Mouse (Mus musculus) forebrain, embryonic 14.5 days (tissue): Measurements from ENCODE around the gene Tmem88b. TPM values are rescaled to one million over a fixed set of nuclear protein-coding genes. Genes with fewer than 3 reads are reported as not detected.
A peak's percentile ranks its signal among the peaks of the same experiment; 100 is the strongest.

Experiments
- ATAC-seq: fragments of 200-750 bp; cut with Nextera tagmentation; 2 replicates; pipeline ENCODE4 v1.8.0; 2017; ENCODE audit warnings: mild to moderate bottlenecking, moderate library complexity
- DNase-seq: peaks from one replicate; pipeline ENCODE4 v3.0.0-alpha.2; 2015; ENCODE audit warnings: low spot score
- H3K27ac ChIP-seq: fragments of 300-500 bp; sonication (generic); 2 replicates; pipeline ENCODE4 v1.5.1; 2014; ENCODE audit warnings: low read depth, mild to moderate bottlenecking, control low read depth, low read length, moderate library complexity
- H3K27me3 ChIP-seq: fragments of 300-500 bp; sonication (generic); replicated peaks from 2 replicates; pipeline ENCODE4 v1.6.1; 2014; ENCODE audit warnings: low read length, control low read depth, mixed read lengths; ENCODE audit not compliant: control insufficient read depth, insufficient read depth
- H3K36me3 ChIP-seq: fragments of 300-500 bp; sonication (generic); 2 replicates; pipeline ENCODE4 v1.6.1; 2014; ENCODE audit warnings: low read length, control low read depth; ENCODE audit not compliant: control insufficient read depth, insufficient read depth
- H3K4me1 ChIP-seq: fragments of 300-500 bp; sonication (generic); 2 replicates; pipeline ENCODE4 v1.6.1; 2014; ENCODE audit warnings: antibody characterized with exemption, low read length, control low read depth; ENCODE audit not compliant: control insufficient read depth, insufficient read depth
- H3K4me2 ChIP-seq: fragments of 300-500 bp; sonication (generic); 2 replicates; pipeline ENCODE4 v1.6.1; 2014; ENCODE audit warnings: mild to moderate bottlenecking, control low read depth, low read length
- H3K4me3 ChIP-seq: fragments of 300-500 bp; sonication (generic); 2 replicates; pipeline ENCODE4 v1.5.1; 2014; ENCODE audit warnings: low read depth, low read length, control low read depth
- H3K9ac ChIP-seq: fragments of 300-500 bp; sonication (generic); 2 replicates; pipeline ENCODE4 v1.6.1; 2014; ENCODE audit warnings: mild to moderate bottlenecking, low read length, control low read depth, moderate library complexity
- H3K9me3 ChIP-seq: fragments of 300-500 bp; sonication (generic); replicated peaks from 2 replicates; pipeline ENCODE4 v1.6.1; 2016; ENCODE audit warnings: low read length, control low read depth, mixed read lengths; ENCODE audit not compliant: control insufficient read depth
- WGBS: fragments of 180-500 bp; shearing (Covaris S2); extraction: QIAGEN DNeasy Blood & Tissue Kit; methylation state at CpG from one replicate; pipeline ENCODE4 v1.1.7; 2014; 5-methylcytosine and 5-hydroxymethylcytosine counted together
- polyA plus RNA-seq: library from polyadenylated mRNA; unstranded; fragments of >200 nt; fragmentation: Nextera tagmentation; extraction: Ambion mirVana; gene quantifications from 2 replicates; pipeline ENCODE4 v1.2.1, GENCODE M21; 2014

Tmem88b gene
- polyA plus RNA-seq, 1 experiment from 2014 or later, result 0.25 TPM

GRCm38 (mm10) chr4:155773335-155774078 is 12.2 kb downstream of the Tmem88b start:
- ATAC-seq (no peak), DNase-seq (no peak)
- H3K36me3 ChIP-seq, result no peaks in the 10 kb centered on the region
- peaks cover 4% of the 10 kb centered on the region; the same call in 1 of the 2 replicates for H3K27me3 ChIP-seq
- no peak overlapping the region for H3K9ac ChIP-seq
- H3K4me1 ChIP-seq, result peaks cover 7% of the 10 kb centered on the region
- no peaks in the 10 kb centered on the region for H3K9me3 ChIP-seq
- peak overlapping the region; percentile 56 for H3K4me2 ChIP-seq
- 41% methylated on average over 5 of the region's 5 CpGs for WGBS
- H3K4me3 ChIP-seq, result peak overlapping the region; percentile 32; the same call in 1 of the 2 replicates
- H3K27ac ChIP-seq, result no peak overlapping the region

- no peak for ATAC-seq
- Histone ChIP-seq H3K27me3 (peaks cover 4% of the 10 kb centered on the region; the same call in 1 of the 2 replicates), H3K27ac (no peak overlapping the region), H3K9me3 (no peaks in the 10 kb centered on the region), H3K36me3 (no peaks in the 10 kb centered on the region), H3K4me3 (no peak overlapping the region), H3K4me1 (peaks cover 7% of the 10 kb centered on the region), H3K4me2 (peak overlapping the region; percentile 3; the same call in 1 of the 2 replicates), H3K9ac (no peak overlapping the region)
- WGBS, result 85% methylated on average over 13 of the region's 13 CpGs
- no peak for DNase-seq
Measured at GRCm38 (mm10) chr4:155772786-155773185, 12.9 kb downstream of the Tmem88b start.

GRCm38 (mm10) chr4:155771706-155772105 is 14.0 kb downstream of the Tmem88b start:
- no peaks in the 10 kb centered on the region for H3K36me3 ChIP-seq
- no peaks in the 10 kb centered on the region for H3K9me3 ChIP-seq
- no peak overlapping the region for H3K4me3 ChIP-seq
- ATAC-seq (no peak), DNase-seq (no peak)
- H3K4me2 ChIP-seq, result no peak overlapping the region
- H3K9ac ChIP-seq, result no peak overlapping the region
- H3K27ac ChIP-seq, result no peak overlapping the region
- peaks cover 4% of the 10 kb centered on the region; the same call in 1 of the 2 replicates for H3K27me3 ChIP-seq
- WGBS, result 91% methylated on average over 2 of the region's 2 CpGs
- peaks cover 7% of the 10 kb centered on the region for H3K4me1 ChIP-seq

- no peaks in the 10 kb centered on the region for H3K36me3 ChIP-seq
- peak overlapping the region; percentile 69 for H3K4me2 ChIP-seq
- DNase-seq, result no peak
- no peaks in the 10 kb centered on the region for H3K9me3 ChIP-seq
- H3K4me1 ChIP-seq, result peaks cover 7% of the 10 kb centered on the region
- WGBS, result 44% methylated on average over 24 of the region's 24 CpGs
- ATAC-seq, result peak; percentile 35
- no peak overlapping the region for H3K27ac ChIP-seq
- peak overlapping the region; percentile 64 for H3K9ac ChIP-seq
- peaks cover 4% of the 10 kb centered on the region; the same call in 1 of the 2 replicates for H3K27me3 ChIP-seq
- H3K4me3 ChIP-seq, result peak overlapping the region; percentile 39
Measured at GRCm38 (mm10) chr4:155770626-155771025, 15.0 kb downstream of the Tmem88b start.

- peak; percentile 90 for ATAC-seq
- peak overlapping the region; percentile 39 for H3K4me3 ChIP-seq
- H3K4me1 ChIP-seq, result peaks cover 7% of the 10 kb centered on the region
- H3K9ac ChIP-seq, result peak overlapping the region; percentile 64
- peak overlapping the region; percentile 35; the same call in 1 of the 2 replicates for H3K27ac ChIP-seq
- H3K4me2 ChIP-seq, result peak overlapping the region; percentile 69
- under 1% methylated on average over 36 of the region's 39 CpGs for WGBS
- peaks cover under 1% of the 10 kb centered on the region; the same call in 1 of the 2 replicates for H3K27me3 ChIP-seq
- H3K36me3 ChIP-seq, result no peaks in the 10 kb centered on the region
- H3K9me3 ChIP-seq, result no peaks in the 10 kb centered on the region
- DNase-seq, result peak; percentile 87
Measured at GRCm38 (mm10) chr4:155769880-155770512, 15.7 kb downstream of the Tmem88b start.

GRCm38 (mm10) chr4:155769496-155769879 is 16.2 kb downstream of the Tmem88b start:
- no peaks in the 10 kb centered on the region; the same call in 1 of the 2 replicates for H3K27me3 ChIP-seq
- DNase-seq, result no peak
- H3K4me1 ChIP-seq, result peaks cover 7% of the 10 kb centered on the region
- peak overlapping the region; percentile 39 for H3K4me3 ChIP-seq
- H3K36me3 ChIP-seq, result no peaks in the 10 kb centered on the region
- peak overlapping the region; percentile 64 for H3K9ac ChIP-seq
- no peak overlapping the region for H3K27ac ChIP-seq
- H3K4me2 ChIP-seq, result peak overlapping the region; percentile 69
- WGBS, result 53% methylated on average over 5 of the region's 5 CpGs
- no peak for ATAC-seq
- no peaks in the 10 kb centered on the region for H3K9me3 ChIP-seq

- no peak overlapping the region for H3K4me2 ChIP-seq
- ATAC-seq, result no peak
- 93% methylated on average over 3 of the region's 3 CpGs for WGBS
Measured at GRCm38 (mm10) chr4:155762357-155762756, 23.3 kb downstream of the Tmem88b start.

GRCm38 (mm10) chr4:155761356-155762099 is 24.1 kb downstream of the Tmem88b start:
- Histone ChIP-seq H3K4me2 (peak overlapping the region; percentile 98), H3K4me3 (peak overlapping the region; percentile 71), H3K9ac (peak overlapping the region; percentile 78), H3K27me3 (no peaks in the 10 kb centered on the region), H3K9me3 (no peaks in the 10 kb centered on the region), H3K27ac (no peak overlapping the region), H3K4me1 (peaks cover 16% of the 10 kb centered on the region), H3K36me3 (peaks cover 9% of the 10 kb centered on the region)
- DNase-seq, result no peak
- WGBS, result 2% methylated on average over 28 of the region's 28 CpGs
- 0 out of 2 replicates have a peak, but pooled peaks have one; percentile 1 for ATAC-seq

More at GRCm38 (mm10) chr4:155762357-155762756, 23.3 kb downstream of the Tmem88b start:
- H3K27me3 ChIP-seq, result no peaks in the 10 kb centered on the region
- no peak for DNase-seq
- H3K9me3 ChIP-seq, result no peaks in the 10 kb centered on the region
- peaks cover 2% of the 10 kb centered on the region; the same call in 1 of the 2 replicates for H3K36me3 ChIP-seq
- H3K4me1 ChIP-seq, result peaks cover 16% of the 10 kb centered on the region
- H3K27ac ChIP-seq, result no peak overlapping the region
- H3K4me3 ChIP-seq, result no peak overlapping the region
- H3K9ac ChIP-seq, result no peak overlapping the region
